Mouse (Mus musculus) MEL (cell line): ENCODE measurements around the gene Serinc5. TPM values are rescaled to one million over a fixed set of nuclear protein-coding genes. Genes with fewer than 3 reads are reported as not detected.

ENCODE experiments used
- DNase-seq: peaks from one replicate; pipeline ENCODE4 v3.0.0; 2011; ENCODE audit warnings: low read depth, low spot score
- H3K27ac ChIP-seq: 2 replicates; pipeline ENCODE4 v1.5.1; 2012; ENCODE audit warnings: low read depth, mild to moderate bottlenecking, control low read depth, low read length, moderate library complexity; ENCODE audit not compliant: control insufficient read depth
- H3K27me3 ChIP-seq, 2 experiments: fragments of 150-350 bp in 1 of 2; sonication (generic) in 1 of 2; 2 replicates each; pipeline ENCODE4 v1.6.1; 2012; ENCODE audit warnings: low read length in 2 of 2, mild to moderate bottlenecking in 2 of 2, improper control_type of control experiment in 1 of 2, moderate library complexity in 1 of 2; ENCODE audit not compliant: insufficient read depth in 2 of 2, control insufficient read depth in 1 of 2
- H3K36me3 ChIP-seq, 2 experiments: 2 replicates each; pipeline ENCODE4 v1.6.1; 2012 to 2014; ENCODE audit warnings: low read length in 2 of 2, improper control_type of control experiment in 1 of 2, inconsistent platforms in 1 of 2, mild to moderate bottlenecking in 1 of 2; ENCODE audit not compliant: insufficient read depth in 2 of 2, control insufficient read depth in 1 of 2
- H3K4me1 ChIP-seq, 2 experiments: fragments of 150-350 bp in 1 of 2; sonication (generic) in 1 of 2; 2 replicates each; pipeline ENCODE4 v1.6.1; 2012; ENCODE audit warnings: low read length in 2 of 2, improper control_type of control experiment in 1 of 2, mild to moderate bottlenecking in 1 of 2; ENCODE audit not compliant: insufficient read depth in 2 of 2, control insufficient read depth in 1 of 2
- H3K4me3 ChIP-seq, 2 experiments: fragments of 150-350 bp in 1 of 2; sonication (generic) in 1 of 2; 2 replicates each; pipeline ENCODE4 v1.5.1; 2012; ENCODE audit warnings: low read depth in 2 of 2, low read length in 2 of 2, mild to moderate bottlenecking in 2 of 2, moderate library complexity in 2 of 2, control low read depth in 1 of 2, improper control_type of control experiment in 1 of 2; ENCODE audit not compliant: control insufficient read depth in 1 of 2, insufficient read depth in 1 of 2
- H3K79me2 ChIP-seq: 2 replicates; pipeline ENCODE4 v1.6.1; 2012; ENCODE audit warnings: mild to moderate bottlenecking, low read length, moderate library complexity; ENCODE audit not compliant: control insufficient read depth, poor library complexity, insufficient read depth
- H3K9ac ChIP-seq: 2 replicates; pipeline ENCODE4 v1.6.1; 2012; ENCODE audit warnings: low read depth, mild to moderate bottlenecking, control low read depth, low read length, moderate library complexity; ENCODE audit not compliant: control insufficient read depth, poor library complexity, severe bottlenecking
- H3K9me3 ChIP-seq: fragments of 150-350 bp; sonication (generic); replicated peaks from 2 replicates; pipeline ENCODE4 v1.6.1; 2012; ENCODE audit warnings: mild to moderate bottlenecking, low read length, improper control_type of control experiment, moderate library complexity; ENCODE audit not compliant: insufficient read depth
- BHLHE40 ChIP-seq: IDR thresholded peaks from 2 replicates; pipeline ENCODE4 v1.6.1; 2012; ENCODE audit warnings: low read depth, mild to moderate bottlenecking, inconsistent platforms, low read length, improper control_type of control experiment, borderline replicate concordance
- CHD1 ChIP-seq: IDR thresholded peaks from 2 replicates; pipeline ENCODE4 v1.6.1; 2012; ENCODE audit warnings: low read depth, mild to moderate bottlenecking, inconsistent platforms, low read length, improper control_type of control experiment
- EP300 ChIP-seq, 2 experiments: IDR thresholded peaks; 2 replicates each; pipeline ENCODE4 v1.6.1; 2011; ENCODE audit warnings: improper control_type of control experiment in 2 of 2, low read length in 2 of 2, low read depth in 1 of 2, mild to moderate bottlenecking in 1 of 2
- ETS1 ChIP-seq: IDR thresholded peaks from 2 replicates; pipeline ENCODE4 v1.6.1; 2012; ENCODE audit warnings: low read depth, mild to moderate bottlenecking, inconsistent platforms, low read length, improper control_type of control experiment, moderate library complexity
- GATA1 ChIP-seq: IDR thresholded peaks from 2 replicates; pipeline ENCODE4 v1.6.1; 2011; ENCODE audit warnings: low read depth, low read length, improper control_type of control experiment
- JUND ChIP-seq: IDR thresholded peaks from 2 replicates; pipeline ENCODE4 v1.6.1; 2011; ENCODE audit warnings: low read depth, mild to moderate bottlenecking, improper control_type of control experiment, low read length
- MAFK ChIP-seq: IDR thresholded peaks from 2 replicates; pipeline ENCODE4 v1.6.1; 2011; ENCODE audit warnings: low read depth, mild to moderate bottlenecking, low read length, improper control_type of control experiment, borderline replicate concordance
- MXI1 ChIP-seq: IDR thresholded peaks from 2 replicates; pipeline ENCODE4 v1.6.1; 2011; ENCODE audit warnings: mild to moderate bottlenecking, low read depth, low read length, improper control_type of control experiment
- NELFE ChIP-seq: IDR thresholded peaks from 2 replicates; pipeline ENCODE4 v1.6.1; 2011; ENCODE audit warnings: low read depth, low read length, improper control_type of control experiment
- POLR2A ChIP-seq, 2 experiments: IDR thresholded peaks; 2 replicates each; pipeline ENCODE4 v1.6.1; 2011 to 2012; ENCODE audit warnings: low read length in 2 of 2, mild to moderate bottlenecking in 2 of 2, control low read depth in 1 of 2, improper control_type of control experiment in 1 of 2, low read depth in 1 of 2, moderate library complexity in 1 of 2; ENCODE audit not compliant: control insufficient read depth in 1 of 2, insufficient read depth in 1 of 2, poor library complexity in 1 of 2
- RCOR1 ChIP-seq: IDR thresholded peaks from 2 replicates; pipeline ENCODE4 v1.6.1; 2012; ENCODE audit warnings: low read depth, mild to moderate bottlenecking, inconsistent platforms, low read length, improper control_type of control experiment
- SIN3A ChIP-seq: IDR thresholded peaks from 2 replicates; pipeline ENCODE4 v1.6.1; 2012; ENCODE audit warnings: low read length, improper control_type of control experiment, inconsistent platforms
- USF2 ChIP-seq, 2 experiments: IDR thresholded peaks; 2 replicates each; pipeline ENCODE4 v1.6.1; 2011 to 2012; ENCODE audit warnings: improper control_type of control experiment in 2 of 2, low read length in 2 of 2, borderline replicate concordance in 1 of 2, inconsistent platforms in 1 of 2, low read depth in 1 of 2, mild to moderate bottlenecking in 1 of 2; ENCODE audit not compliant: insufficient read depth in 1 of 2
- ZC3H11A ChIP-seq: IDR thresholded peaks from 2 replicates; pipeline ENCODE4 v1.6.1; 2012; ENCODE audit warnings: low read depth, mild to moderate bottlenecking, inconsistent platforms, low read length, improper control_type of control experiment
- ZKSCAN1 ChIP-seq: IDR thresholded peaks from 2 replicates; pipeline ENCODE4 v1.6.1; 2012; ENCODE audit warnings: low read depth, mild to moderate bottlenecking, inconsistent platforms, low read length, improper control_type of control experiment, moderate library complexity
- ZNF384 ChIP-seq: IDR thresholded peaks from 2 replicates; pipeline ENCODE4 v1.6.1; 2012; ENCODE audit warnings: low read depth, mild to moderate bottlenecking, inconsistent platforms, low read length, improper control_type of control experiment
- polyA plus RNA-seq, 2 experiments: library from polyadenylated mRNA; stranded (reverse) in 1 of 2; unstranded in 1 of 2; fragments of >175 nt in 1 of 2; fragments of >200 nt in 1 of 2; gene quantifications; 2 replicates each; pipeline versions ENCODE4 v1.2.1 to v1.2.4; 2012; ENCODE audit warnings: low replicate concordance in 2 of 2, low read depth in 1 of 2; ENCODE audit not compliant: insufficient read length in 2 of 2, insufficient read depth in 1 of 2, missing spikeins in 1 of 2
- total RNA-seq: library from RNA; depleted of rRNA; stranded (reverse); fragments of 300-350 nt; gene quantifications from 2 replicates; pipeline ENCODE4 v1.2.3, GENCODE M21; 2012

The Serinc5 gene
- total and polyA plus RNA-seq, 3 experiments = 4.0 to 8.8 TPM; not detected in 1

- TF ChIP-seq POLR2A (IDR thresholded peaks at IDR 0.05; ENCODE audit: control insufficient read depth in 1 of 2, insufficient read depth in 1 of 2, low read depth in 1 of 2, low read length in 2 of 2, poor library complexity in 1 of 2) (no peak), USF2 (IDR thresholded peaks at IDR 0.05; ENCODE audit: borderline replicate concordance in 1 of 2, insufficient read depth in 1 of 2, low read depth in 1 of 2, low read length in 2 of 2) (no peak), MXI1 (no peak), SIN3A (no peak), ZKSCAN1 (no peak)
- Histone ChIP-seq H3K4me3 (no peak overlapping the region), H3K9me3 (no peaks in the 10 kb centered on the region), H3K79me2 (no peaks in the 10 kb centered on the region), H3K4me1 (no peaks in the 10 kb centered on the region), H3K36me3 (no peaks in the 10 kb centered on the region), H3K9ac (no peak overlapping the region), H3K27ac (no peak overlapping the region), H3K27me3 (no peaks in the 10 kb centered on the region)
- DNase-seq = no peak
Measured at GRCm38 (mm10) chr13:92665008-92665407, 54.1 kb downstream of the Serinc5 start.

GRCm38 (mm10) chr13:92668214-92668985, 57.5 kb downstream of the Serinc5 start:
- Histone ChIP-seq H3K4me3 (no peak overlapping the region), H3K79me2 (no peaks in the 10 kb centered on the region), H3K36me3 (no peaks in the 10 kb centered on the region), H3K9me3 (no peaks in the 10 kb centered on the region), H3K4me1 (no peaks in the 10 kb centered on the region), H3K27ac (no peak overlapping the region), H3K9ac (no peak overlapping the region), H3K27me3 (no peaks in the 10 kb centered on the region)
- DNase-seq = no peak
- TF ChIP-seq GATA1 (no peak), USF2 (IDR thresholded peaks at IDR 0.05; ENCODE audit: borderline replicate concordance in 1 of 2, insufficient read depth in 1 of 2, low read depth in 1 of 2, low read length in 2 of 2) (no peak), BHLHE40 (no peak), MAFK (no peak), ZC3H11A (no peak), NELFE (no peak), RCOR1 (no peak), JUND (no peak), ETS1 (no peak), ZKSCAN1 (no peak), EP300 (IDR thresholded peaks at IDR 0.05; ENCODE audit: low read depth in 1 of 2, low read length in 2 of 2) (no peak), CHD1 (no peak), ZNF384 (no peak)
- TF ChIP-seq, all 39 proteins: peak for 0
